Mouse (Mus musculus): ENCODE results near the gene Palm2.

DNA sequence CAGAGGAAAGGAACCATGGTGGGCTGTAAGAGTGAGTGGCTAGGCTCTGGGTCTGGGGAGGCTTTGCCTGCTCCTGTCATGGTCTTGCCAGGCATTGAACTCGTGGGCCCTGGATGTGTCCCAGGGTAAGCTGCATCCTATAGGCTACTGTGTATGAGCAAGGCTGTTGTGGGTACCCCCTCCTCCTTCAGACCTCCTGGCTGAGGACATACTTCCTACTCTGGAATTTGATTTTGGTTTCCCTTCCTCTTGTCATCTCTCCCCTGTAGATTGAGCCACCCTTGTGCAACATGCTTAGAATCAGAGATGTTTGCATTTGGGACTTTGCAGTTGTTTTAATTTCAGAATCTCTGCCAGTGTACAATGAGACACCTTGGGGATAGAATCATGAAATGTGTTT lies 216.9 kb downstream of the Palm2 start:
- TF ChIP-seq CTCF (conservative IDR thresholded peaks at IDR 0.05; ENCODE audit: low read length) (no peak), POU5F1 (IDR thresholded peaks at IDR 0.05; ENCODE audit: borderline replicate concordance, low read length) (no peak)

Measured in E14TG2a.4 (cell line).